Mouse (Mus musculus): ENCODE results near the gene Atf6b.

DNA sequence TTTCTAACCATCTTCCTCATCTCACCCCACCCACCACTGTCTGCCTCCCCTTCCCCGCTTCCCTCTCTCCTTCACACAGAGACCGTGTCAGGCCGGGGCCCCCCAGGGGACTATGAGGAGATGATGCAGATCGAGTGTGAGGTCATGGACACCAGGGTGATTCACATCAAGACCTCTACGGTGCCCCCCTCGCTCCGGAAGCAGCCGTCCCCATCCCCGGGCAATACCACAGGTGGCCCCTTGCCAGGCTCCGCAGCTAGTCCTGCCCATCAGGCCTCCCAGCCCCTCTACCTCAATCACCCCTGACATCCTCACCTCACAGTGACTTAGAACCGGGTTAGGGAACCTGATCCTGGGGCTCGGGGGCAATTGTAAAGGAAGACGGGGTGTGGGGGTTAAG, 7.4 kb downstream of the Atf6b start:
- TF ChIP-seq CTCF (IDR thresholded peaks at IDR 0.05) (no peak), POLR2A (IDR thresholded peaks at IDR 0.05; ENCODE audit: insufficient read depth, low read depth, low read length) (no peak), EP300 (IDR thresholded peaks at IDR 0.05; ENCODE audit: insufficient read depth, low read depth, low read length) (no peak)

Measured in heart, adult 2 months (tissue).